Mouse (Mus musculus): ENCODE data around the gene Gpkow.
"Not testable (repeated sequence)": the region's sequence is repeated elsewhere in the genome, so short reads cannot be mapped to it uniquely, and the experiment has no call there.

GRCm38 (mm10) chrX:7714135-7714899, 17.4 kb downstream of the Gpkow start, which contains the start of gene Wdr45:
- peak; percentile 15 for TF ChIP-seq POLR2A (IDR thresholded peaks at IDR 0.05; ENCODE audit: insufficient read length, low read depth)
- TF ChIP-seq MAX (IDR thresholded peaks at IDR 0.05; ENCODE audit: low read depth); MYOD1 (IDR thresholded peaks at IDR 0.05; ENCODE audit: control insufficient read depth in 1 of 3, insufficient read length in 2 of 3, low read depth in 2 of 3); TCF12 (IDR thresholded peaks at IDR 0.05; ENCODE audit: insufficient read depth, poor library complexity, severe bottlenecking); POLR2AphosphoS2 (IDR thresholded peaks at IDR 0.05; ENCODE audit: insufficient read length, low read depth); USF1 (IDR thresholded peaks at IDR 0.05; ENCODE audit: low read depth); REST (IDR thresholded peaks at IDR 0.05; ENCODE audit: insufficient read depth, insufficient read length); E2F4 (IDR thresholded peaks at IDR 0.05; ENCODE audit: insufficient read depth); MYOG (IDR thresholded peaks at IDR 0.05; ENCODE audit: control insufficient read depth in 1 of 3, insufficient read depth in 1 of 3, insufficient read length in 2 of 3, low read depth in 2 of 3); TCF3 (IDR thresholded peaks at IDR 0.05; ENCODE audit: insufficient read length, low read depth); CEBPB (IDR thresholded peaks at IDR 0.05; ENCODE audit: insufficient read depth, poor library complexity, severe bottlenecking): not testable (repeated sequence)
